Mouse (Mus musculus): Measurements from ENCODE around the gene Coq10b.

DNA sequence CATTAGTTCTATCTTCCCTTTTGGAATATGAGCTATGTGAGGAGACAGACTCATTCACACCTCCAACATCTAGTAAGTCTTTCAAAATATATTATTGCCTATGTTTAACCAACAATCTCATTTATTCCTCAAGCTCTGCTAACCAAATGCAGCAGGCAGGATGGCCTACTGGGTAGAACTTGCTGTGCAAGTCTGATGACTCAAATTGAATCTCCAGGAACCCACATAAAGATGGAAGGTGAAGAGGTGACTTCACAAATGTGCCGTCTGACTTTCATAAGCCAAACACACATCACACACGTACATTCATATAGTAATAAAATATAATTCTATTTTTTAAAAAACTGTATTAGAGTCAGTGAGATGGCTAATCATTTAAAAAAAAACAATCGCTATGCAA lies 899 bp upstream of the Coq10b start:
- TF ChIP-seq CTCF (IDR thresholded peaks at IDR 0.05; ENCODE audit: low read depth) (no peak), EP300 (IDR thresholded peaks at IDR 0.05; ENCODE audit: low read depth) (no peak)

All from liver, postnatal 0 days (tissue).